Mouse (Mus musculus) erythroblast, adult 5-6 weeks (primary cell): ENCODE measurements around the gene Retsat. TPM values are rescaled to one million over a fixed set of nuclear protein-coding genes. Genes with fewer than 3 reads are reported as not detected.

Experiments used
- ATAC-seq: replicated peaks from 2 replicates; pipeline ENCODE4 v1.8.0; 2016; ENCODE audit warnings: moderate number of reproducible peaks, mild to moderate bottlenecking, moderate TSS enrichment, inconsistent platforms; ENCODE audit not compliant: poor library complexity, low FRiP score, severe bottlenecking
- total RNA-seq, 2 experiments: library from RNA; stranded (forward) in 1 of 2; stranded (reverse) in 1 of 2; fragments of 150-400 nt in 1 of 2; fragments of 200-764, 138-1000 nt in 1 of 2; gene quantifications; 2 replicates each; pipeline versions ENCODE4 v1.2.3 to v1.2.4; 2015 to 2017; ENCODE audit warnings: low replicate concordance in 2 of 2

The Retsat gene
- total RNA-seq, 2 experiments from 2014 or later = 1.7 to 3.5 TPM

DNA sequence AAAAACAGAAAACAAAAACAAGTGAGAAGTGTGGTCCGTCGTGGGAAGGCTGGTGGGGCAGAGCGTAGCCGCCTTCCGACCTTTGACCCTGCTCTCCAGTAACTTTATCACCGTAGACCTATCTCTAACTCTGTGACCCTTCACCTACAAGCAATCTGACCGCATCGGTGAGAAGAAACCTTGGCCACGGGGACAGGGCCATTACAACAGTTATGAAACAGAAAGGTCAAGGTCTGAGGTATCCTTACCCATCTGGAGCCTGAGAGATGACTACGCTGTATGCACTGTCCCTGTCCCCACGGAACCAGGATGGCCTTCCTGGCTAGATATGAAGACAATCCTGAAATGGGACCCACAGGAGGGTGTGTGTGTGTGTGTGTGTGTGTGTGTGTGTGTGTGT, 14.1 kb upstream of the Retsat start:
- ATAC-seq = no peak

DNA sequence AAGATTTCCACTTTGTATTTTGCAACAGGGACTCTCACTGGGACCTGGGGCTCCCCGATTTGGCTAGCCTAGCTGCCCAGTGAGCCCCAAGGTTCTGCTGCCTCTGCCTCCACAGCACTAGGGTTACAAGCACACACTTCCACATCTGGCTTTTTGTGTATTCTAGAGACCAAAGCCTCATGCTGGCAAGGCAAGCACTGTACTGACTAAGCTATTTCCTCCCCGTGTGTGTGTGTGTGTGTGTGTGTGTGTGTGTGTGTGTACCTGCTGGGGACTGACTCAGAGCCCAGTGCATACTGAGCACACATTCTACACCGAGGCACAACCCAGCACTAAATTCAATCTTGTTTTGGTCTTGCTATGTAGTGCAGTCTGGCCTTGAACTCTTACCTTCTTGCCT, 11.6 kb upstream of the Retsat start:
- ATAC-seq = no peak

DNA sequence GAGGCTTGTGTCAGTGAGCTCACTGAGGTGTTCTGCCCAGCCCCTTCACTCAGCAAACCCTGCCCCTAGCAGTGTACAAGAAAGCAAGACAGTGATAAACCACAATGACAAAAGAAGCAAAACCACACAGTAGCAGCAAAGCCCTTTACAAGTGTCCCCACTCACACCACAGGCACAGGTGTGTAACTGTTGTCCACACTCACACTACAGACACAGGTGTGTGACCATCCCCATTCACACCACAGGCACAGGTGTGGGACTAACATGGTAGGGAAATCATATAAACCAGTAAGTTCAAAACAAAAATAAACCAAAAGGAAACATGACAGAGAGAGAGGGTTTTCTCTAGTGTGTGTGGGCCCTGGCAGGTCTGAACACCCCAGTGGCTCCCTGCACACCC, 10.0 kb upstream of the Retsat start:
- ATAC-seq = no peak

DNA sequence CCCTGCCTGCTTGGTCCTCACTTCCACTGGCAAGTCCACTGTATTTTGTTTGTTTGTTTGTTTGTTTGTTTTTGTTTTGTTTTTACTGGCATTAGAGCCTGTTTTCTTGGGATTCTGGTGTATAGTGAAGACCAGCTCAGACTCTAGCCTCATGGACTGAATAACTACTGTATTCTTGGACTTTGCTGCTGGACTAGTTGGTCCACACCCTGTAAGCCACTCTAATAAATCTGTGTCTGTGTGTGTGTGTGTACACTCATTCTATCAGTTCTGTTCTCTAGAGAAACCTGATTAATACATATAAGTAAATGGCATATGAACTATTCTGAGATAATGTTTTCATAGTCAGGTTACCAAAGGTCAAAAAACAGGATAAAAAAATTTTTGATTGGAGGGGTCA, 8.2 kb upstream of the Retsat start:
- ATAC-seq = no peak

DNA sequence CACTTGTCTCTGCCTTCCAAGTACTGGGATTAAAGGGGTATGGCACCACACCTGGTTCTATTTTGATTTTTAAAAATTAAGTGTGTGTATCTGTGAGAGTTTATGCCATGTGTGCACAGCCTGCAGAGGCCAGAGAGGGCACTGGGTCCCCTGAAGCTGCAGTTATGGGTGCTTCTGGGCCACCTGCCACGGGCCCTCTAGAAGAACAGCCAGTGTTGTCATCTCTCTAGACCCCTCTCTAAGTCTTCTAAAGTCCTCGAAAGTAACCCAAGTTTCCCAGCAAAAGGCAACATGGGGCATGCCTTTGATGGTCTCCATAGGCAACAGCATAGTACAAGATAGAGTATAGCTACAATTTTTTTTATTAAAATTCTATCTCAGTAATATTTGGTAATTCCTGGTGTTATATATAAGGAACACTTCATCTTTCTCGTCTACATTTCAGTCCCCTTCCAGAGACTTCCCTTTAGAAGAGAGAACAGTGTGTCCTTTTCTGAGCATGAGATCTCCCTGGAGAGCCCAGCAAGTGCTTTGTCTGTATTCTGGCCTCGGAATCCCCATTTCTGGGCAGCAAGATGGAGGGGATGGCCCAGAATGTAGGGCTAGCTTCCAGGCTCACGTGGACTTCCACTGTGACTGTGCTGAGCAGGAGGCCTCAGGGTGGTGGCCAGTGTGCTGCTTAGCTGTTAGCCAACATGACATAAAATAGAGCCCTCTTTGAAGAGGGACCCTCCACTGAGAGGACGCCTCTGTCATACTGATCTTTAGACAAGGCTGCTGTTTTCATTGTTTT, 5.1 kb upstream of the Retsat start:
- no peak for ATAC-seq

DNA sequence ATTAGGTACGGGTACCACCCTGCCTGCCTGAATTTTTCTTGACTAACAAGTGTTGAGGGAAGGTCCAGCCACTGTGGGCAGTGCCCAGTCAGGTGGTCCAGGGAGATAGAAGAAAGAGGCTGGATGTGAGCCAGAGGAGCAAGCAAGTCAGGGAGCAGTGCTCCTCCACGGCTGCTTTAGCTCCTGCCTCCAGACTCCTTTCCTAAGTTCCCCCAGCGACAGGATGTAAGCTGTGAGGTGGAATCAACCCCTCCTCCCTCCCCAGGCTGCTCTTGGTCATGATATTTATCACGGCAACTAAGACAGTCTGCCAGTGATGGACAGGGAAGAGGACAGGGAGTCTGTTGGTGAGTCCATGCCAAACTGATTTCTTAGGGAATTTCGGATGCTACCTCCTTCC, 4.4 kb upstream of the Retsat start:
- no peak for ATAC-seq

DNA sequence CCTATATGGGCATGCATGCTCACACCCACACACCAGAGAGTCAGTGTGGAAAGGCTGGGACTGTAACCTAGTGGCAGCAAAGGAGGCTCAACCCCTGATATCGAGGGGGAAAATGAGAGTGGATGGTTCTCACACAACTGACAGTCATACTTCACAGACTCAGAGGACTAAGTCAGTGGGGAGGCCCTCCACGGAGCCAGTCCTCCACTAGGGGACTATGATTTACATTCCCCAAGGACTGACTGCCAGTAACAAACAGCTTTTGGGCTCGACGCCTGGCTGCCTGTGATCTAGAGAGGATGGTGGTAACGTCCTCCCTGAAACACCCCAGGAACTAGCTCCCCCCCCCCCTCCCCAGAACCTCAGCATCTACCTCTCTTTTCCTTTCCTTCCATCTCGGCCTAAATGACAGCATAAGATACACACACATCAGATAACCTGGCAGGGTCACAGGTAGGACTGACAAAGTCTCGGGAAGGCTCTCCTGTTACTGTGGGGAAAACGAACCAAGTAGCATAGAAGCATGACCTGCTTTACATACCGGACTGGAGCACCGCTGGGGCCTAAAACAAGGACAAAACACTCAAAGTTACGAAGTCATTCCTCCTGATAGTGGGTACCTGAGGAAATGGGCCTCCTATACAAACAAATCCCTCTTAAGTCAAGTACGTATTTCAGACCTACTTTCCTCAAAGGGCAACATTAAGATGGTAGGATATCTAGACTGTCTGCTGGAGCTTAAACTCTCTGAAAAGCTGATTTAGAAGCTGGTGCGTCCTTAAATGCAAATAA, 996 bp upstream of the Retsat start:
- no peak for ATAC-seq

DNA sequence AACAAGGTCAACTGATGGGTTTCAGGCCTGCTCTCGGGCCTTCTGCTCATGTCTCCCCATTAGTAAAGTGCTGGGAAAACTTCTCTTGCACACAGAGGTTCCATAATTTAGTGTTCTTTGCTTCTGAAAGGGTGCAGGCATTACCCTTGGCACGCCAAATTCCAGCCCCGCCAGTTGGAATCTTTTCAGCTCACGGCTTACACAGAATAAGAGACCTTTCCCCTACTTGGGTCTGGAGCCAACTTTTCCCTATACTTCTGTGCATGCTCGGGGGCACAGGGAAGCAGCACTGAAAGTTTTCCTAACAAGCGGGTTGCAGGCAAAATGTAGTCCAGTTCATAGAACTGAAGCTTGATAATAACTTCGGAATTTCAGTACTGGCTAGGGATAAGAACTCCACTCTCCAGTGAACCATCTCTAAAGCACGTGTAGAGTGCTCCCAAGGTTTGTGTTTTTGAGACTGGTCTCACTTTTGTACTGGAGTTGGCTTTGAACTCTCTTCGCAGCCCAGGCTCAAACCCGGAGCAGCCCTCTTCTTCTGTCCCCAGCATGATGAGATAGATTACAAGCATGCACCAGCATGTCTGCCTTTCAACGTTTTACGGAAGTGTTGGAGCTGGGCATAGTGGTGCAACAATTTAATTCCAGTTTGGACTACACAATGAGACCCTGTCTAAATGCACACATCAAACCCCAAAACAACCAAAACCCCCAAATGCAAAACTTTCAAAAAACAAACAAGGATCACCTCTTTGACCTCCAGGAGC, 699 bp downstream of the Retsat start:
- no peak for ATAC-seq

DNA sequence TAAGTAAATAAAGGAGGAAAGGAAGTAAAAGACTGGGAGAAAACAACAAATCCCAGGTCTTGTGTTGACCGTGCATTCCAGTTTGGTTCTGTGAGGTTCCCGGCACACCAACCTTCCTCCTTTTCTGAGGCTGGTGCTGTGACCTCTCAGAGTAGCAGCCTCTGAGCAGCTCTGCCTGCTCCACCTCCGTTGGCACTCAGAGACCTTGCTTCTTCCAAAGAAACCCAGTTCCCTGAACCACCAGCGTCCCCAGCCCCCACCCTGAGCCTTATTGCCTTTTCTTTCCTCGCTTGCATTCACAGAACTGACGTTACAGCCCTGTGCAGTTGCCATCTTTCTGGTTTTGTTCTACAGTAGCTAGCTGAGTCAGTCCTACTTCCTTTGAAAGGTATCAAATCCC, 1.9 kb downstream of the Retsat start:
- ATAC-seq = no peak

DNA sequence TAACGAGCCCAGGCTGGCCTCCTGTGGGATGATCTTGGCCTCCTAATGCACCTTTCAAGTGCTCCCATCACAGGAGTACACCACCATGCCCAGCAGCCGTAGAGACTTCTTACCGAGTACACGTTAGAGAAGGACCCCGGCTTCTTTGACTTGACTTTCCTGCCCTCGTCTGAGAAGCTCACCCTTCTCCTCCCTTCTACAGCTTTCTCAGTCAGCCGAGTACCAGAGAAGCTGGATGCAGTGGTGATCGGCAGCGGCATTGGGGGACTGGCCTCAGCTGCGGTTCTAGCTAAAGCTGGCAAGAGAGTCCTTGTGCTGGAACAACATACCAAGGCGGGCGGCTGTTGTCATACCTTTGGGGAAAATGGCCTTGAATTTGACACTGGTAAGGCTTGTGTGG, 2.5 kb downstream of the Retsat start:
- ATAC-seq = no peak

DNA sequence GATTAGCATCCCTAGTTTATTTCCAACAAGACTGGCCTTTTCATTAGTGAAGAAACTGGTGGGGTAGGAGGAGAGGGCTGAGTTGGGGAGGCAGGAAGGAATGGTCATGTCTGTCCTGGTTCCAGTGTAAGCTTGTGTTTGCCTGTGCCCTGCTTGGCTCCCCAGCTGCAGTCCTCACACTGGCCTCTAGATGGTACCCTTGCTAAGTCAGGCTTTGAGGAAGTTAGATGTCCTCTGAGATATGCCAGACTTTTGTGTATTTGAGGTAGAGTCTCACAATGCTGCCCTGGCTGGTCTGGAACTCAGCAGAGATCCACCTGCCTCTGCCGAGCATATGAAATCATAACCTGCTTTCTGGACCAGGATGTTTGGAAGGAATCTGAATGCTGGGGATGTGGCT, 3.5 kb downstream of the Retsat start:
- ATAC-seq = peak; percentile 60

DNA sequence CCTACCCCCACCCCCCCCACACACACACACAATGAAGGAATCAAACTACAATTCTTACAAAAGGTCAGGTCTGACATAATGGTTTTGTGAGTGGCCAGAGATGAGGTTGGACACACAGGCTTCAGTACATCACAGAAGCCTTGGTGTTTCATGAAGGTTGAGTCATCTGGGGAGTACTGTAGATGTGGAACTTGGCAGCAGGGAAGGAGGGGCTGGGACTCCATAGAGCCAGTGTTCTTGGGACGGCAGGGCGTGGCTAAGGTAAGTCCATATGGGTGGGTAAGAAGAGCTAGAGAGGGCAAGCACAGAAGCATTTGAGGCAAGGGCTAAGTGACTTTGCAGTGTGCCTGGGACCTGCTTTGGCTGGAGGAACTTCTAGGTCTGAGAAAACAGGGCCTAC, 5.8 kb downstream of the Retsat start:
- ATAC-seq = no peak

DNA sequence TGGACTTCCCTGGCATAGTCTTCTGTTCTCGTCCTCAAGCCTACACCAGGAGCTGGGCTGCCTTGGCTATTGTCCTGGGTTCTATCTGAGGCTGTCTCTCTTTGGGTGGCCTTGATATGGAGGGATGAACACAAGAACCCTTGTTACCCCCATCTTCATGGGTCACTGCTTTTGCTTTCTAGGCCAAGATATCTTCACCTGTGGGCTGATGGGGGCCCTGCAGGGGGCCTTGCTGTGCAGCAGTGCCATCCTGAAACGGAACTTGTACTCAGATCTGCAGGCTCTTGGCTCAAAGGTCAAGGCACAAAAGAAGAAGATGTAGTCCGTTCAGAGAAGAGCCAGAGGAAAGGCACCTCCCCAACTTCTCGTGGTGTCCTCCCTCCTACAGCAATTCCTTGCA, 8.8 kb downstream of the Retsat start:
- no peak for ATAC-seq

DNA sequence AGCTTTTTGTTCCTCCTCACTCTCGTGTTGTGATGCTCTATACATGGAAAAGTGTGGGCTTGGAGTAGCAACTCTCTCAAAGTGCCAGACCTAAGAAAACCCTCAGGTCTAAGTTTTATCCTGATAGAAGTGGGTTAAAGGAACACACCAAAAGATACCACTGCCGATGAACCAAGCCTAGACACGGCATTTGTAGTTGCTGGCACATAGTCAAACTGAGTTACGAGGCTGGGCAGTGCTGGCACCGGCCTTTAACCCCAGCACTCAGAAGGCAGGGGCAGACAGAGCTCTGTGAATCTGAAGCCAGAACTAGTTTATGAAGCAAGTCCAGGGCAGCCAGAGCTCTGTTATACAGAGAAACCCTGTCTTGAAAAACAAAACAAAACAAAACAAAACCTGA, 9.4 kb downstream of the Retsat start:
- ATAC-seq = no peak

DNA sequence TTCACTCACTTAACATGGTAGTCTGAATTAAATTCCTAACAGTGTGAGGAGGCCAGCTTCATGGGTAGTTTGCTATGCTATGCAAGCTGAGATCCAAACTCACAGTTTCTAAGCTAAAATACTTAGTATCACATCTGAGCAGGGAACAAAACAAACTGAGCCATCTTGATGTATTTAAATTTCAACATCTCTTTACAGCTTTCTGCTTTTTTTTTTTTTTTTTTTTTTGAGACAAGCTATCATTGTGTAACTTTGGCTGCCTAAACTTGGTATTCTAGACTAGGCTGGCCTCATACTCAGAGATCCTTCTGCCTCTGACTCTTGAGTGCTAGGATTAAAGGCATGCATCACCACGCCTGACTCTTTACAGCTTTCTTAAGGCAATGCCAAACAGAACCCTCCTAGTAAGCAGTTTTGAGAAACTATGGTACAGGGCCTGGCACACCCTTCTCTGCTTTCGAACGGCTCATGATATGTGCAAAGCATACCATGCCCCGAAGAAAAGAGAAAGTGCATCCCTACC, 10.4 kb downstream of the Retsat start:
- no peak for ATAC-seq

DNA sequence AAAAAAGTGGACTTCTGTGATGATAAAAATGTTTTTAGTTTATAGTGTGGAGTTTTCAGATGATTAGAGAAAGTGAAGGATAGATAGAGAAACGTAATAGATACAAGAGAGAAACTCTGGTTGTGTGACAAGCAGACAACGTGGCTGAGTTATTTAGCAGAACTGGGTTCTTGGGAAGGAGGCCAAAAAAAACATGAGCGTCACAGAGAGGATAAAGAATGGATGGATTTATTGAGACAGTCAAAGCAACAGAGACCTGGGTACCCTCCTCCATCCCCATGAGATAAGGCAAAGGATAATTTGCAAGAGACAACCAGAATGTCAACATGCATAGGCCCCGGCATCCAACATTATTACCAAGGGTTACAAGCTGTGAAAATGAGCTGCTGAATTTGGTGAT, 12.0 kb downstream of the Retsat start:
- no peak for ATAC-seq

DNA sequence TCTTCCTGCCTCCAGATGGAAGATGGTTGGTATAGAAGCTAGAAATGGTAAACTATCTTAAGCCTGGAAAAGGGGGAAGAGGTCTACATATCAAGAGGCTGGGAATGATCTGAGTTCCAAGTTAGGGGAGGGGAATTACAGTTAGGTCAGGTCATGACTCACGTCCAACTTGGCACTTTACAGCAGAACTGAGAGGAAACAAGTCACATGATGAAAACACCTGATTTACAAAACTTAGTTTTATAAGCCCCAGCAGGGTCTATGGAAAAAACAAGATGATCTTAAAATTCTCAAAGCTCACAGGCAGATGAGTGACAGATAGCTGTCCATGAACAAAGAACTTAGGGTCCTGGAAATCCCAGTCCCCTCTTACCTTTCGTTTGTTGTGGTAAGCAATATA, 16.9 kb downstream of the Retsat start:
- ATAC-seq = no peak

DNA sequence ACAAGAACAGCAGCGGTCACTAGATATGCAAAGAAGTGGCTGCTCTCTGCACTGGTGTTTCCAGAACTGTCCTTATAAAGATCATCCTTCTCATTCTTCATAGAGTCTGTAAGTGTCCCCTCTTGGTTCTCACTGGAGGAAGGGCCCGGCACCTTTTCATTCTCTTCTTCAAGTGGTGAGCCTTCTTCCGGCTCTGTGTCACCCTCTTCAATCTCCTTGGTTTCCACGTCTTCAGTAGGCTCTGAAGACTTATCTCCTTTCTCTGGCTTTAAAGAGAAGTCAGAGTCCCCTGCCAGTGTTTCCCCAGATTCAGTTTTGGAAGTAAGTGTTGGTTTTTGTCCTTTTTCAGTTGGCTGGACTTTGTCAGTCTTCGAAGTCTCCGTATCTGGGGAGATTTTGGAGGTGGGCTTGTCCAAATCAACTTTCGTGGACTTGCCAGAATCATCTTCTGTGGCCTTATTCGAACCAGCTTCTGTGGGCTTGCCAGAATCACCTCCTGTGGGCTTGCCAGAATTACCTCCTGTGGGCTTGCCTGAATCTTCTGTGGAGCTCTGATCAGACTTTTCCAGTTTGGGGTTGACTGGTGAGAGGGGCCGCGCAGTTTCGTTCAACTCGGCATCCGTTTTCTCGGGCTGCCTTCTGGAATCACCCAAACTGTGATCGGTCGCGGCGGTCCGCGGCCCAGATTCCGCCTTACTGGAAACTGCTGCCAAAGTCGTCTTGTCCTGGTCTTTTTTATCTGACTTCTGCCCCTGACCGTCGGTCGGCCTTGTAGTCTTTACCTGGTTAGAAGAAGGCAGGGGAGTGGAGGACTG, 17.5 kb downstream of the Retsat start:
- ATAC-seq = peak; percentile 35

DNA sequence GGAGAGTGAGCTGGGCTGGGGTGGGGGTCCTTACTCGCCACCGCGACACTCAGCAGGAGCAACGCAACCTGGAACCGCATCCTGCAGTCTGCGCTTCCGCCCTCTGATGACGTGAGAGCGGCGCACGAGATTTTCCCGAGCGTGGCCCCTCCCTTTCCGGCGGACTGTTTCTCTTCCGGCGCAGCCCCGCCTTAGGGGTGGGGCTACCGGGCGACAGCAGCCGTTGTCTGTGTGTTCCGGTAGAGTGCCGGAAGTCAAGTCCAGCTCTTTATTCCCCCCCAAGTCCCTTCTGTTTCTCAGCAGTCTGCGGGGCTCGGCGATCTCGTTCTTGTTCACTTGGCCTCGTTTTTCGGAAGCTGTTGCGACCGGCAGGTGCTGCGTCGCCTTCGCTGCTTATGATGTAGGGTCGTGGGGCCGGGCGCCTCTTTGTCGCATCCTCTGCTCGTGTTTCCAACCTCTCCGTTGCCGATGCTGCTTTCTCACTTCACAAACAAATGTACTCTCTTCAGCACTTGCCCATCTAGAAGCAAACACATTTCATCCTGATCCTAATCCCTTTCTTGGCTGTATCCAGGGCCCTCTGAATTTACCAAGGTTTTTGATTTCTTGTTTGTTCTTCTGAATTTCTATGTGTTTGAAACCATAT, 18.5 kb downstream of the Retsat start, which contains the start of gene Tgoln1:
Tgoln1 (minus strand) TSS at position 358 of the 646 bp plus-strand sequence.
- ATAC-seq = peak; percentile 98
